Mouse (Mus musculus): ENCODE measurements around the gene Cdk14. TPM values are rescaled to one million over a fixed set of nuclear protein-coding genes. Genes with fewer than 3 reads are reported as not detected.

The Cdk14 gene
- polyA plus RNA-seq, 1 experiment: 2.6 TPM

GRCm38 (mm10) chr5:5367550-5367949, 52.6 kb downstream of the Cdk14 start:
- TF ChIP-seq CTCF (conservative IDR thresholded peaks at IDR 0.05; ENCODE audit: insufficient read depth, insufficient read length, low read depth, low read length) (no peak), POLR2A (IDR thresholded peaks at IDR 0.05; ENCODE audit: low read depth, low read length) (no peak)
- H3K4me3 ChIP-seq (ENCODE audit: insufficient read depth, low read depth, low read length): no peak overlapping the region
- DNase-seq: no peak
- H3K36me3 ChIP-seq (ENCODE audit: control insufficient read depth, insufficient read depth, low read length): no peaks in the 10 kb centered on the region
- H3K27me3 ChIP-seq (replicated peaks; ENCODE audit: control insufficient read depth, insufficient read depth, low read length): no peaks in the 10 kb centered on the region
- 75% methylated on average over 8 of the region's 8 CpGs for WGBS
- no peak overlapping the region for H3K27ac ChIP-seq (ENCODE audit: insufficient read depth, low read depth, low read length)
- 0 out of 2 replicates have a peak, but pooled peaks cover 3% of the 10 kb centered on the region for H3K4me1 ChIP-seq (ENCODE audit: control insufficient read depth, insufficient read depth, low read length)

GRCm38 (mm10) chr5:5365285-5366076, 54.6 kb downstream of the Cdk14 start:
- WGBS: 68% methylated on average over 14 of the region's 14 CpGs
- no peaks in the 10 kb centered on the region for H3K36me3 ChIP-seq (ENCODE audit: control insufficient read depth, insufficient read depth, low read length)
- H3K27me3 ChIP-seq (replicated peaks; ENCODE audit: control insufficient read depth, insufficient read depth, low read length): no peaks in the 10 kb centered on the region
- DNase-seq: peak; percentile 33
- no peak overlapping the region for H3K27ac ChIP-seq (ENCODE audit: insufficient read depth, low read depth, low read length)
- no peak overlapping the region for H3K4me3 ChIP-seq (ENCODE audit: insufficient read depth, low read depth, low read length)
- TF ChIP-seq POLR2A (IDR thresholded peaks at IDR 0.05; ENCODE audit: low read depth, low read length) (no peak), CTCF (conservative IDR thresholded peaks at IDR 0.05; ENCODE audit: insufficient read depth, insufficient read length, low read depth, low read length) (no peak)
- 0 out of 2 replicates have a peak, but pooled peaks cover 3% of the 10 kb centered on the region for H3K4me1 ChIP-seq (ENCODE audit: control insufficient read depth, insufficient read depth, low read length)

- Histone ChIP-seq H3K27me3 (replicated peaks; ENCODE audit: control insufficient read depth, insufficient read depth, low read length) (no peaks in the 10 kb centered on the region), H3K27ac (ENCODE audit: insufficient read depth, low read depth, low read length) (no peak overlapping the region), H3K4me3 (ENCODE audit: insufficient read depth, low read depth, low read length) (no peak overlapping the region), H3K4me1 (ENCODE audit: control insufficient read depth, insufficient read depth, low read length) (0 out of 2 replicates have a peak, but pooled peaks cover 3% of the 10 kb centered on the region), H3K36me3 (ENCODE audit: control insufficient read depth, insufficient read depth, low read length) (no peaks in the 10 kb centered on the region)
- TF ChIP-seq CTCF (conservative IDR thresholded peaks at IDR 0.05; ENCODE audit: insufficient read depth, insufficient read length, low read depth, low read length): 0 out of 2 replicates have a peak, but pooled peaks have one; percentile 6
- no peak for TF ChIP-seq POLR2A (IDR thresholded peaks at IDR 0.05; ENCODE audit: low read depth, low read length)
- WGBS: 98% methylated on average over 3 of the region's 3 CpGs
- no peak for DNase-seq
These were observed 58.4 kb downstream of the Cdk14 start for GRCm38 (mm10) chr5:5361684-5362083.

GRCm38 (mm10) chr5:5360338-5360737, 59.8 kb downstream of the Cdk14 start:
- no peaks in the 10 kb centered on the region for H3K36me3 ChIP-seq (ENCODE audit: control insufficient read depth, insufficient read depth, low read length)
- TF ChIP-seq CTCF (conservative IDR thresholded peaks at IDR 0.05; ENCODE audit: insufficient read depth, insufficient read length, low read depth, low read length): no peak
- TF ChIP-seq POLR2A (IDR thresholded peaks at IDR 0.05; ENCODE audit: low read depth, low read length): no peak
- no peak overlapping the region for H3K4me3 ChIP-seq (ENCODE audit: insufficient read depth, low read depth, low read length)
- 0 out of 2 replicates have a peak, but pooled peaks cover 3% of the 10 kb centered on the region for H3K4me1 ChIP-seq (ENCODE audit: control insufficient read depth, insufficient read depth, low read length)
- no peaks in the 10 kb centered on the region for H3K27me3 ChIP-seq (replicated peaks; ENCODE audit: control insufficient read depth, insufficient read depth, low read length)
- no peak overlapping the region for H3K27ac ChIP-seq (ENCODE audit: insufficient read depth, low read depth, low read length)
- no peak for DNase-seq
- WGBS: 72% methylated on average over 5 of the region's 5 CpGs

GRCm38 (mm10) chr5:5359915-5360314, 60.2 kb downstream of the Cdk14 start:
- Histone ChIP-seq H3K4me1 (ENCODE audit: control insufficient read depth, insufficient read depth, low read length) (no peaks in the 10 kb centered on the region), H3K36me3 (ENCODE audit: control insufficient read depth, insufficient read depth, low read length) (no peaks in the 10 kb centered on the region), H3K27me3 (replicated peaks; ENCODE audit: control insufficient read depth, insufficient read depth, low read length) (no peaks in the 10 kb centered on the region), H3K4me3 (ENCODE audit: insufficient read depth, low read depth, low read length) (no peak overlapping the region), H3K27ac (ENCODE audit: insufficient read depth, low read depth, low read length) (no peak overlapping the region)
- 24% methylated on average over 3 of the region's 3 CpGs for WGBS
- TF ChIP-seq CTCF (conservative IDR thresholded peaks at IDR 0.05; ENCODE audit: insufficient read depth, insufficient read length, low read depth, low read length) (no peak), POLR2A (IDR thresholded peaks at IDR 0.05; ENCODE audit: low read depth, low read length) (no peak)
- peak; percentile 64 for DNase-seq

- H3K4me3 ChIP-seq (ENCODE audit: insufficient read depth, low read depth, low read length): no peak overlapping the region
- no peaks in the 10 kb centered on the region for H3K4me1 ChIP-seq (ENCODE audit: control insufficient read depth, insufficient read depth, low read length)
- H3K36me3 ChIP-seq (ENCODE audit: control insufficient read depth, insufficient read depth, low read length): no peaks in the 10 kb centered on the region
- no peak overlapping the region for H3K27ac ChIP-seq (ENCODE audit: insufficient read depth, low read depth, low read length)
- no peaks in the 10 kb centered on the region for H3K27me3 ChIP-seq (replicated peaks; ENCODE audit: control insufficient read depth, insufficient read depth, low read length)
- DNase-seq: no peak
- TF ChIP-seq POLR2A (IDR thresholded peaks at IDR 0.05; ENCODE audit: low read depth, low read length) (no peak), CTCF (conservative IDR thresholded peaks at IDR 0.05; ENCODE audit: insufficient read depth, insufficient read length, low read depth, low read length) (0 out of 2 replicates have a peak, but pooled peaks have one; percentile 6)
- WGBS: 97% methylated on average over 5 of the region's 5 CpGs
These were observed 60.7 kb downstream of the Cdk14 start for GRCm38 (mm10) chr5:5359370-5359769.

- H3K4me1 ChIP-seq (ENCODE audit: control insufficient read depth, insufficient read depth, low read length): no peaks in the 10 kb centered on the region
- TF ChIP-seq CTCF (conservative IDR thresholded peaks at IDR 0.05; ENCODE audit: insufficient read depth, insufficient read length, low read depth, low read length) (no peak), POLR2A (IDR thresholded peaks at IDR 0.05; ENCODE audit: low read depth, low read length) (no peak)
- 72% methylated on average over 18 of the region's 18 CpGs for WGBS
These were observed 61.9 kb downstream of the Cdk14 start for GRCm38 (mm10) chr5:5358019-5358717.

More at GRCm38 (mm10) chr5:5358019-5358717, 61.9 kb downstream of the Cdk14 start:
- Histone ChIP-seq H3K27me3 (replicated peaks; ENCODE audit: control insufficient read depth, insufficient read depth, low read length) (no peaks in the 10 kb centered on the region), H3K27ac (ENCODE audit: insufficient read depth, low read depth, low read length) (no peak overlapping the region), H3K4me3 (ENCODE audit: insufficient read depth, low read depth, low read length) (no peak overlapping the region), H3K36me3 (ENCODE audit: control insufficient read depth, insufficient read depth, low read length) (no peaks in the 10 kb centered on the region)
- DNase-seq: no peak

Data from kidney, adult 2 months (tissue).